Mouse (Mus musculus) spleen, postnatal 4 days (tissue): ENCODE measurements around the gene Frrs1l.

Experiments
- DNase-seq, 2 experiments: peaks; one replicate each; pipeline ENCODE4 v3.0.0; 2022; ENCODE audit warnings: low spot score in 2 of 2

The Frrs1l gene

DNA sequence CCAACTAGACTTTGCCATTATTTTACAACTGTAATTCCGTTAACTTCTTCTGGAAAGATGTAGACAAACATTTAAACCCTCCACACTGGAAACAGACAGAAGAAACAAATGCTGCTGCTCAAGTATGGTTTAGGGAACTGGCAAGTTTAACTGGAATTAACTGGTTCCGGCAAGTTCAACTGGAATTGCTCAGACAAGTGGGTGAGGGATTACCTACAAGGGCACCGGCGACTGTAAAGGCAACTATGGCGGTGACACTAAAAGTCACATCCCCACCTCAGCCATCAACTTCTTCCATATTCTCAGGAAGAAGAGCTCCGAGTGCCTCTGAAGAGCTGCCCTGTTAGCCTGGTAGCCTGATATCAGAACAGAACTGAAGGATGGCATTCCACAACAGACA, 75.9 kb downstream of the Frrs1l start:
- DNase-seq = no peak

- DNase-seq = no peak
These were observed 77.7 kb downstream of the Frrs1l start for GRCm38 (mm10) chr4:56912382-56913001.

GRCm38 (mm10) chr4:56909568-56909967, 80.6 kb downstream of the Frrs1l start:
- no peak for DNase-seq

GRCm38 (mm10) chr4:56907671-56908070, 82.5 kb downstream of the Frrs1l start:
- DNase-seq = no peak
